Mouse (Mus musculus) stomach, postnatal 0 days (tissue): ENCODE data around the gene Megf9.

Experiments used
- CTCF ChIP-seq: IDR thresholded peaks from 2 replicates; pipeline ENCODE4 v1.5.1; 2016; ENCODE audit warnings: antibody characterized with exemption, low read depth, mild to moderate bottlenecking, moderate library complexity
- EP300 ChIP-seq: optimal IDR thresholded peaks from 2 replicates; pipeline ENCODE3; 2016; ENCODE audit warnings: antibody characterized with exemption

DNA sequence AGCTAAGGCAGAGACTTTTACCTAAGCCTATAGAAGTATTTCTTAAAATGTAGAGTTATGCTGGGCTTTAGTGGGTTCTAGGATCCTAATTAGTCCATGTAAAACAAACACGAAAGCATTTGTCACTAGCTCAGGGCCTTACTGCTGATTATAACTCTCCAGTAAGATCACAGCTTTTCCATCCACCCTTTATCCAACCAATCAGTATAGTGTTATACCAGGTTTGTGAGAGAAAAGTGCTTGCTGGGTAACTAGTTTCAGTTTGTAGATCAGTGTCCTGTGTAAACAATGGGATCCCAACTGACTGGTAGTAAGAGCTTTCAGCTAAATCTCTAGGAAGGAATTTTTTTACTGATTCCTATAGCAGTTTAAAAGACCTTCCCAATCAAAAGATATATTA is 3.8 kb downstream of the Megf9 start:
- no peak for TF ChIP-seq EP300
- TF ChIP-seq CTCF, result no peak
